Comparison of ENCODE assay signal across 18 mouse cellular contexts in genomic region chr16:92578915-92579653, GRCm38 (mm10).
DNase-seq lines count a peak whose midpoint lies in the region; ATAC-seq and TF ChIP-seq lines count a peak whose summit lies in the region.
"Had no signal": no experiment of that assay in that cellular context is flagged by ENCODE, and none has a peak within 500 bp of the region (broad histone marks: within the 10 kb centered on the region; RNA-seq: fewer than 3 reads in every experiment).

No protein-coding gene starts in this region.

- H3K4me3 ChIP-seq in hindbrain, embryonic 14.5 days (replicated peaks; ENCODE audit: low read length): no peak overlapping the region
- H3K4me3 ChIP-seq in hindbrain, embryonic 12.5 days: no peak overlapping the region
- H3K4me3 ChIP-seq in lung, postnatal 0 days (ENCODE audit: low read depth, low read length): no peak overlapping the region
- H3K4me3 ChIP-seq: forebrain, embryonic 12.5 days; intestine, embryonic 15.5 days; limb, embryonic 12.5 days; liver, embryonic 13.5 days; midbrain, embryonic 13.5 days had no signal

- no peak for TF ChIP-seq EP300 in lung, postnatal 0 days (IDR thresholded peaks at IDR 0.05)

- no peak overlapping the region for H3K9ac ChIP-seq in hindbrain, embryonic 14.5 days
- no peak overlapping the region; the same call in 1 of the 2 replicates for H3K9ac ChIP-seq in hindbrain, embryonic 12.5 days
- no peak overlapping the region for H3K9ac ChIP-seq in lung, postnatal 0 days (replicated peaks; ENCODE audit: low read depth)
- H3K9ac ChIP-seq: forebrain, embryonic 12.5 days; intestine, embryonic 15.5 days; limb, embryonic 12.5 days; liver, embryonic 13.5 days; midbrain, embryonic 13.5 days had no signal

- no peak for TF ChIP-seq CTCF in lung, postnatal 0 days (IDR thresholded peaks at IDR 0.05)

- H3K9me3 ChIP-seq in hindbrain, embryonic 14.5 days (ENCODE audit: control insufficient read depth, low read length): no peaks in the 10 kb centered on the region
- H3K9me3 ChIP-seq in hindbrain, embryonic 12.5 days (replicated peaks): no peaks in the 10 kb centered on the region
- H3K9me3 ChIP-seq in lung, postnatal 0 days (ENCODE audit: low read length): no peaks in the 10 kb centered on the region
- H3K9me3 ChIP-seq: forebrain, embryonic 12.5 days; intestine, embryonic 15.5 days; limb, embryonic 12.5 days; liver, embryonic 13.5 days; midbrain, embryonic 13.5 days had no signal

- no peak overlapping the region for H3K27ac ChIP-seq in hindbrain, embryonic 14.5 days
- H3K27ac ChIP-seq in hindbrain, embryonic 12.5 days: no peak overlapping the region
- H3K27ac ChIP-seq in lung, postnatal 0 days (ENCODE audit: low read length): no peak overlapping the region
- H3K27ac ChIP-seq: forebrain, embryonic 12.5 days; intestine, embryonic 15.5 days; limb, embryonic 12.5 days; liver, embryonic 13.5 days; macrophage; midbrain, embryonic 13.5 days had no signal

- ATAC-seq in hindbrain, embryonic 14.5 days (ENCODE audit: low FRiP score): 0 out of 2 replicates have a peak, but pooled peaks have one; percentile 31
- ATAC-seq in hindbrain, embryonic 12.5 days (ENCODE audit: low FRiP score): no peak
- peak; percentile 40 for ATAC-seq in lung, postnatal 0 days
- ATAC-seq: intestine, embryonic 15.5 days; midbrain, embryonic 13.5 days had no signal

- no peaks in the 10 kb centered on the region for H3K36me3 ChIP-seq in hindbrain, embryonic 14.5 days (replicated peaks; ENCODE audit: control insufficient read depth, insufficient read depth)
- no peaks in the 10 kb centered on the region for H3K36me3 ChIP-seq in hindbrain, embryonic 12.5 days
- H3K36me3 ChIP-seq in lung, postnatal 0 days (ENCODE audit: insufficient read depth, low read length): no peaks in the 10 kb centered on the region
- H3K36me3 ChIP-seq: forebrain, embryonic 12.5 days; intestine, embryonic 15.5 days; limb, embryonic 12.5 days; liver, embryonic 13.5 days; midbrain, embryonic 13.5 days had no signal

- H3K4me1 ChIP-seq in hindbrain, embryonic 14.5 days (replicated peaks; ENCODE audit: control insufficient read depth, insufficient read depth, low read length): no peaks in the 10 kb centered on the region
- H3K4me1 ChIP-seq in hindbrain, embryonic 12.5 days: 0 out of 2 replicates have a peak, but pooled peaks cover 2% of the 10 kb centered on the region
- no peaks in the 10 kb centered on the region; the same call in 1 of the 2 replicates for H3K4me1 ChIP-seq in lung, postnatal 0 days (ENCODE audit: insufficient read depth, low read depth, low read length)
- H3K4me1 ChIP-seq: forebrain, embryonic 12.5 days; intestine, embryonic 15.5 days; liver, embryonic 13.5 days; midbrain, embryonic 13.5 days had no signal

- no peak overlapping the region for H3K4me2 ChIP-seq in hindbrain, embryonic 14.5 days (replicated peaks)
- H3K4me2 ChIP-seq in hindbrain, embryonic 12.5 days (replicated peaks): no peak overlapping the region
- no peak overlapping the region for H3K4me2 ChIP-seq in lung, postnatal 0 days (replicated peaks; ENCODE audit: low read depth, low read length)
- H3K4me2 ChIP-seq: forebrain, embryonic 12.5 days; heart, embryonic 11.5 days; intestine, embryonic 15.5 days; limb, embryonic 12.5 days; liver, embryonic 13.5 days; midbrain, embryonic 13.5 days had no signal

- H3K27me3 ChIP-seq in hindbrain, embryonic 14.5 days (ENCODE audit: control insufficient read depth, insufficient read depth, low read length): no peaks in the 10 kb centered on the region
- no peaks in the 10 kb centered on the region for H3K27me3 ChIP-seq in hindbrain, embryonic 12.5 days
- H3K27me3 ChIP-seq in lung, postnatal 0 days (replicated peaks; ENCODE audit: insufficient read depth, low read length): no peaks in the 10 kb centered on the region
- H3K27me3 ChIP-seq: intestine, embryonic 15.5 days; liver, embryonic 13.5 days; midbrain, embryonic 13.5 days had no signal

- WGBS in hindbrain, embryonic 14.5 days: 76% methylated on average over 7 of the region's 7 CpGs
- WGBS in hindbrain, embryonic 12.5 days: 74% methylated on average over 7 of the region's 7 CpGs
- 55% methylated on average over 7 of the region's 7 CpGs for WGBS in lung, postnatal 0 days

- DNase-seq in hindbrain, embryonic 14.5 days (ENCODE audit: low spot score): no peak
- DNase-seq in lung, postnatal 0 days (ENCODE audit: low spot score): no peak
- no peak for DNase-seq in lung, postnatal 14 days
- DNase-seq in adrenal gland, postnatal 14 days: peak; percentile 42
- DNase-seq in testis, postnatal 14 days (ENCODE audit: low spot score): peak; percentile 24
- DNase-seq in embryo, embryonic 9.5 days (ENCODE audit: extremely low spot score): no peak
- DNase-seq: cerebellum, adult 9-10 months; gastrocnemius, postnatal 36 days; liver, embryonic 13.5 days; right cerebral cortex, adult 18-20 months; thymus, adult 2 months had no signal

Comparison
In these comparisons a context has a peak if more than half of its experiments do, and no peak if none do; other contexts are left out.
1. DNase-seq: peak in adrenal gland, postnatal 14 days (single experiment) and testis, postnatal 14 days (single experiment); none in hindbrain, embryonic 14.5 days (single experiment), lung, postnatal 0 days (single experiment), lung, postnatal 14 days (single experiment) and embryo, embryonic 9.5 days (single experiment).